Mouse (Mus musculus) hindbrain, embryonic 11.5 days (tissue): ENCODE results near the gene Mettl17. TPM values are rescaled to one million over a fixed set of nuclear protein-coding genes. Genes with fewer than 3 reads are reported as not detected.
"Not testable (repeated sequence)": the region's sequence is repeated elsewhere in the genome, so short reads cannot be mapped to it uniquely, and the experiment has no call there.

Experiments
- ATAC-seq: fragments of 200-750 bp; cut with Nextera tagmentation; 2 replicates; pipeline ENCODE4 v1.8.0; 2017; ENCODE audit warnings: mild to moderate bottlenecking, moderate TSS enrichment, moderate library complexity; ENCODE audit not compliant: low FRiP score
- DNase-seq: peaks from one replicate; pipeline ENCODE4 v3.0.0-alpha.2; 2015; ENCODE audit warnings: low spot score
- H3K27ac ChIP-seq: fragments of 300-500 bp; sonication (generic); 2 replicates; pipeline ENCODE4 v1.5.1; 2014; ENCODE audit warnings: mild to moderate bottlenecking, low read depth, low read length
- H3K27me3 ChIP-seq: fragments of 300-500 bp; sonication (generic); 2 replicates; pipeline ENCODE4 v1.6.1; 2014; ENCODE audit warnings: mild to moderate bottlenecking, low read length, moderate library complexity, mixed read lengths; ENCODE audit not compliant: control insufficient read depth, insufficient read depth
- H3K36me3 ChIP-seq: fragments of 300-500 bp; sonication (generic); 2 replicates; pipeline ENCODE4 v1.6.1; 2014; ENCODE audit warnings: mild to moderate bottlenecking, low read length, moderate library complexity, mixed read lengths; ENCODE audit not compliant: control insufficient read depth, insufficient read depth
- H3K4me1 ChIP-seq: fragments of 300-500 bp; sonication (generic); replicated peaks from 2 replicates; pipeline ENCODE4 v1.6.1; 2014; ENCODE audit warnings: low read length, mixed read lengths; ENCODE audit not compliant: control insufficient read depth, insufficient read depth
- H3K4me2 ChIP-seq: fragments of 300-500 bp; sonication (generic); replicated peaks from 2 replicates; pipeline ENCODE4 v1.6.1; 2014; ENCODE audit warnings: mild to moderate bottlenecking, low read depth, low read length
- H3K4me3 ChIP-seq: fragments of 300-500 bp; sonication (generic); 2 replicates; pipeline ENCODE4 v1.5.1; 2014; ENCODE audit warnings: low read depth, low read length
- H3K9ac ChIP-seq: fragments of 300-500 bp; sonication (generic); 2 replicates; pipeline ENCODE4 v1.6.1; 2014; ENCODE audit warnings: low read depth, low read length
- H3K9me3 ChIP-seq: fragments of 300-500 bp; sonication (generic); 2 replicates; pipeline ENCODE4 v1.6.1; 2016; ENCODE audit warnings: low read length; ENCODE audit not compliant: control insufficient read depth
- WGBS: fragments of 180-500 bp; shearing (Covaris S2); extraction: QIAGEN DNeasy Blood & Tissue Kit; methylation state at CpG from one replicate; pipeline ENCODE4 v1.1.7; 2014; 5-methylcytosine and 5-hydroxymethylcytosine counted together
- polyA plus RNA-seq: library from polyadenylated mRNA; unstranded; fragments of >200 nt; fragmentation: Nextera tagmentation; extraction: Ambion mirVana; gene quantifications from 2 replicates; pipeline ENCODE4 v1.2.1, GENCODE M21; 2014

Mettl17 gene
- polyA plus RNA-seq, 1 experiment from 2014 or later, result 52.8 TPM

- WGBS, result 89% methylated on average over 4 of the region's 4 CpGs
- DNase-seq (no peak), ATAC-seq (no peak)
- peaks cover 12% of the 10 kb centered on the region for H3K27me3 ChIP-seq
- H3K9ac ChIP-seq, result no peak overlapping the region
- no peak overlapping the region for H3K4me2 ChIP-seq
- H3K4me3 ChIP-seq, result no peak overlapping the region
- no peak overlapping the region for H3K27ac ChIP-seq
- peaks cover 6% of the 10 kb centered on the region; the same call in 1 of the 2 replicates for H3K4me1 ChIP-seq
- no peaks in the 10 kb centered on the region for H3K36me3 ChIP-seq
- H3K9me3 ChIP-seq, result no peaks in the 10 kb centered on the region
These were observed 31.9 kb downstream of the Mettl17 start for GRCm38 (mm10) chr14:51916539-51916938.

GRCm38 (mm10) chr14:51918125-51918524 lies 33.5 kb downstream of the Mettl17 start, which contains the start of gene Tppp2:
Tppp2 (plus strand) TSS chr14:51918425.
- Histone ChIP-seq H3K4me3 (no peak within 1 kb of the TSS), H3K9me3 (no peaks in the 10 kb centered on the region), H3K27me3 (peaks cover 9% of the 10 kb centered on the region), H3K4me1 (peaks cover 6% of the 10 kb centered on the region; the same call in 1 of the 2 replicates), H3K9ac (no peak within 1 kb of the TSS), H3K4me2 (no peak within 1 kb of the TSS), H3K27ac (no peak within 1 kb of the TSS), H3K36me3 (no peaks in the 10 kb centered on the region)
- ATAC-seq (no peak), DNase-seq (no peak)
- WGBS, result 87% methylated on average over 4 of the region's 4 CpGs

GRCm38 (mm10) chr14:51918966-51919365 lies 34.3 kb downstream of the Mettl17 start:
- H3K9ac ChIP-seq, result no peak overlapping the region
- H3K4me1 ChIP-seq, result peaks cover 6% of the 10 kb centered on the region; the same call in 1 of the 2 replicates
- DNase-seq (no peak), ATAC-seq (no peak)
- WGBS, result 87% methylated on average over 4 of the region's 4 CpGs
- no peak overlapping the region for H3K4me2 ChIP-seq
- H3K27ac ChIP-seq, result no peak overlapping the region
- peaks cover 6% of the 10 kb centered on the region for H3K27me3 ChIP-seq
- H3K4me3 ChIP-seq, result no peak overlapping the region
- H3K36me3 ChIP-seq, result no peaks in the 10 kb centered on the region
- H3K9me3 ChIP-seq, result no peaks in the 10 kb centered on the region

GRCm38 (mm10) chr14:51921759-51922570 lies 37.3 kb downstream of the Mettl17 start:
- no peaks in the 10 kb centered on the region for H3K9me3 ChIP-seq
- no peaks in the 10 kb centered on the region for H3K36me3 ChIP-seq
- ATAC-seq (no peak), DNase-seq (no peak)
- WGBS, result 88% methylated on average over 16 of the region's 16 CpGs
- no peak overlapping the region for H3K9ac ChIP-seq
- no peak overlapping the region for H3K4me2 ChIP-seq
- no peaks in the 10 kb centered on the region for H3K4me1 ChIP-seq
- no peak overlapping the region for H3K4me3 ChIP-seq
- no peak overlapping the region for H3K27ac ChIP-seq
- H3K27me3 ChIP-seq, result no peaks in the 10 kb centered on the region

- H3K4me3 ChIP-seq, result no peak within 1 kb of the TSS
- no peaks in the 10 kb centered on the region for H3K4me1 ChIP-seq
- no peak within 1 kb of the TSS for H3K9ac ChIP-seq
- WGBS, result 92% methylated on average over 7 of the region's 7 CpGs
- no peak within 1 kb of the TSS for H3K4me2 ChIP-seq
- ATAC-seq (no peak), DNase-seq (no peak)
- H3K36me3 ChIP-seq, result no peaks in the 10 kb centered on the region
- H3K27ac ChIP-seq, result no peak within 1 kb of the TSS
- H3K27me3 ChIP-seq, result no peaks in the 10 kb centered on the region
- H3K9me3 ChIP-seq, result no peaks in the 10 kb centered on the region
These were observed 37.9 kb downstream of the Mettl17 start, which contains the start of gene Rnase13 for GRCm38 (mm10) chr14:51922571-51922865. Rnase13 (minus strand) TSS chr14:51922773.

- Histone ChIP-seq H3K27me3 (no peaks in the 10 kb centered on the region), H3K4me3 (no peak overlapping the region), H3K36me3 (no peaks in the 10 kb centered on the region), H3K9me3 (no peaks in the 10 kb centered on the region), H3K4me1 (no peaks in the 10 kb centered on the region), H3K9ac (no peak overlapping the region), H3K4me2 (no peak overlapping the region), H3K27ac (no peak overlapping the region)
- no peak for DNase-seq
- 94% methylated on average over 2 of the region's 2 CpGs for WGBS
- ATAC-seq, result no peak
These were observed 38.3 kb downstream of the Mettl17 start for GRCm38 (mm10) chr14:51922910-51923309.

GRCm38 (mm10) chr14:51923492-51923891 lies 38.9 kb downstream of the Mettl17 start:
- WGBS, result 61% methylated on average over 4 of the region's 4 CpGs
- Histone ChIP-seq H3K36me3 (no peaks in the 10 kb centered on the region), H3K4me3 (no peak overlapping the region), H3K4me2 (no peak overlapping the region), H3K9me3 (no peaks in the 10 kb centered on the region), H3K27me3 (no peaks in the 10 kb centered on the region), H3K9ac (no peak overlapping the region), H3K27ac (no peak overlapping the region), H3K4me1 (no peaks in the 10 kb centered on the region)
- no peak for ATAC-seq
- no peak for DNase-seq

GRCm38 (mm10) chr14:51926930-51927329 lies 42.3 kb downstream of the Mettl17 start:
- not testable (repeated sequence) for H3K4me1 ChIP-seq, H3K27me3 ChIP-seq, H3K4me2 ChIP-seq, H3K36me3 ChIP-seq, H3K9ac ChIP-seq, DNase-seq, H3K9me3 ChIP-seq, H3K27ac ChIP-seq, ATAC-seq, H3K4me3 ChIP-seq
- 97% methylated on average over 11 of the region's 11 CpGs for WGBS

GRCm38 (mm10) chr14:51929309-51929943 lies 44.8 kb downstream of the Mettl17 start:
- no peaks in the 10 kb centered on the region for H3K9me3 ChIP-seq
- H3K9ac ChIP-seq, result no peak overlapping the region
- 85% methylated on average over 8 of the region's 8 CpGs for WGBS
- H3K4me3 ChIP-seq, result no peak overlapping the region
- ATAC-seq, result no peak
- H3K27me3 ChIP-seq, result no peaks in the 10 kb centered on the region
- no peak overlapping the region for H3K4me2 ChIP-seq
- DNase-seq, result no peak
- no peaks in the 10 kb centered on the region for H3K36me3 ChIP-seq
- H3K27ac ChIP-seq, result no peak overlapping the region
- no peaks in the 10 kb centered on the region for H3K4me1 ChIP-seq
